Mouse (Mus musculus) urinary bladder, postnatal 25 days (tissue): Measurements from ENCODE around the gene Keg1.

Experiments used
- DNase-seq: peaks from one replicate; pipeline ENCODE4 v3.0.0; 2022; ENCODE audit warnings: low spot score

The Keg1 gene

GRCm38 (mm10) chr19:12762212-12763130 lies 66.9 kb downstream of the Keg1 start:
- no peak for DNase-seq

GRCm38 (mm10) chr19:12765308-12765707 lies 69.7 kb downstream of the Keg1 start, which contains the start of gene Cntf:
Gene Cntf (minus strand): TSS chr19:12765632.
- DNase-seq = no peak
